Mouse (Mus musculus): ENCODE measurements around the gene Hunk. TPM values are rescaled to one million over a fixed set of nuclear protein-coding genes. Genes with fewer than 3 reads are reported as not detected.

Hunk gene
- polyA plus RNA-seq, 1 experiment = 2.9 TPM

DNA sequence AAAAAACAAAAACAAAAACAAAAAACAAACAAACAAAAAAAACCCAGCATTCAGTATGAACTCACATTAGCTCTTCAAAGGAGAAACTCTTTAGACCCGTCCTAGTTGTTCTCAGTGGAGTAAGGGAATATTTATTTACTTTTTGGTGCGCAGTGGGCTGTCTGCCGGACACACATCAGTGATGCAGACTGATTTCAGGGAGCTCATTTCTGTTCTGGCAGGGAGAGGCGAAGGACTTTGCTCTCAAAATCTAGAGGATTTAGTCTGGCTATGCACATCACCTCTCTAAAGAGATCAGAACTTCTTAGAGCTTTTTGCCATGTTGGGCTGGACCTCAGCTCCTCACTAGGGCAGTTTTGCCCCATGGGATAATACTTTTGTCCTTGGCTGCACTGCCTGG, 2.1 kb downstream of the Hunk start:
- H3K4me3 ChIP-seq (ENCODE audit: control insufficient read depth, insufficient read depth, low read length) = no peak overlapping the region
- WGBS = 84% methylated on average over 4 of the region's 4 CpGs
- H3K27ac ChIP-seq (ENCODE audit: control insufficient read depth, insufficient read depth, low read length) = no peak overlapping the region
- no peak for DNase-seq
- H3K36me3 ChIP-seq (ENCODE audit: control insufficient read depth, insufficient read depth, low read length) = no peaks in the 10 kb centered on the region
- TF ChIP-seq CTCF (IDR thresholded peaks at IDR 0.05; ENCODE audit: borderline replicate concordance, control insufficient read depth, extremely low read depth, insufficient read depth, low read length, poor library complexity) = no peak
- TF ChIP-seq POLR2A (IDR thresholded peaks at IDR 0.05; ENCODE audit: control insufficient read depth, extremely low read depth, insufficient read depth, low read length, poor library complexity) = no peak
- peaks cover 18% of the 10 kb centered on the region for H3K27me3 ChIP-seq (ENCODE audit: control insufficient read depth, insufficient read depth, low read length)
- peaks cover 5% of the 10 kb centered on the region for H3K4me1 ChIP-seq (replicated peaks; ENCODE audit: control insufficient read depth, insufficient read depth, low read length)

DNA sequence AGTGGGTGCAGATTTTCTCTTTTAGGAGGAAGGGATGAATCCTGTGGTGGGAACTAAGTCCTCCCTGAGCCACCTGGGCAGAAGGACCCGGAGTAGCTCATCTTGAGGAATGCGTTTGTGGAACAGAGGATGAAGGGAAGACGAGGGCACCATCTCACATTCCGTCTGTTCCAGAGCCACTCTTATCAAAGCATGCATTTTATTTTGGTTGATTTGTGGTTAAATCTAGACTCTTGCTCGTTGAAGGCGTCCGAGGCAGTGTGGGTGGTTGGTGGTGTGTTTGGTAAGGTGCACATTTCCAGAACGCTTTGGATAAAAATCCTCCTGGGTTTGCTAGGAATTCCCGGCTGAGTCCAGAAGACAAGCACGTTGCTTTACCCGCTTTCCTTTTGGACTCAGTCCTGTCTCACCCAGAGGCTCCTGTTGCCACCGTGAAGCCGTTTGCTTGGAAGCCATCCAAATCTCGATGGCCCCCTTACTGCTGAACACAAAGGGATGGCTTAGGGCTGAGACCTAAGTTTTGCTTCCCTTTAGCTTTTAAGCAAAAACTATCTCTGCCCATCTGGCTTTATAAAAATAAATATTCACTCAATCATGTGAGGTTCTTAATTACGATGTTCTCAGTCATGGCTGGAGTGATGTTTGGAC, 3.4 kb downstream of the Hunk start:
- DNase-seq = no peak
- Histone ChIP-seq H3K27ac (ENCODE audit: control insufficient read depth, insufficient read depth, low read length) (no peak overlapping the region), H3K36me3 (ENCODE audit: control insufficient read depth, insufficient read depth, low read length) (no peaks in the 10 kb centered on the region), H3K4me1 (replicated peaks; ENCODE audit: control insufficient read depth, insufficient read depth, low read length) (peaks cover 5% of the 10 kb centered on the region), H3K27me3 (ENCODE audit: control insufficient read depth, insufficient read depth, low read length) (peaks cover 18% of the 10 kb centered on the region), H3K4me3 (ENCODE audit: control insufficient read depth, insufficient read depth, low read length) (no peak overlapping the region)
- TF ChIP-seq CTCF (IDR thresholded peaks at IDR 0.05; ENCODE audit: borderline replicate concordance, control insufficient read depth, extremely low read depth, insufficient read depth, low read length, poor library complexity) (no peak), POLR2A (IDR thresholded peaks at IDR 0.05; ENCODE audit: control insufficient read depth, extremely low read depth, insufficient read depth, low read length, poor library complexity) (no peak)
- 76% methylated on average over 15 of the region's 15 CpGs for WGBS

DNA sequence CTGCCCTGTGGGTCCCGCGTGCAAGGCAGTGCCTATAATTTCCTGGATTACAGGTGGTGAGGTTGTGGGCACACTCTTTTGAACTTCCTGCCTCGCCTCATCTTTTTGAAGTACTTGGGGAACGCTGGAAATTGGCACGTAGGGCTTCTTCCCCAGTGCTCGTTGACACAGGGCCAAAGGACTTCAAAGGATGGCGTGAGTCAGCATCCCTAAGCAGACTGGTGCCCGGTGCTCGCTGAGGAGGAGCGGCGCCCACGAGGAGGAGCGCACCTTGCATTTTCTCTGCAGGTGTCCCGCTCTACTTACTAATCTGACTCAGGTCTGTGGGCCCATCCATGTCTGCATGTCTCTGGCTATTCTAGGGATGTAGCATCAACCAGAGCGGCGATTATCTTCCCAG, 4.9 kb downstream of the Hunk start:
- Histone ChIP-seq H3K27me3 (ENCODE audit: control insufficient read depth, insufficient read depth, low read length) (peaks cover 9% of the 10 kb centered on the region), H3K4me3 (ENCODE audit: control insufficient read depth, insufficient read depth, low read length) (no peak overlapping the region), H3K4me1 (replicated peaks; ENCODE audit: control insufficient read depth, insufficient read depth, low read length) (peaks cover 5% of the 10 kb centered on the region), H3K27ac (ENCODE audit: control insufficient read depth, insufficient read depth, low read length) (no peak overlapping the region), H3K36me3 (ENCODE audit: control insufficient read depth, insufficient read depth, low read length) (no peaks in the 10 kb centered on the region)
- DNase-seq = no peak
- 37% methylated on average over 16 of the region's 16 CpGs for WGBS
- TF ChIP-seq POLR2A (IDR thresholded peaks at IDR 0.05; ENCODE audit: control insufficient read depth, extremely low read depth, insufficient read depth, low read length, poor library complexity) = no peak
- TF ChIP-seq CTCF (IDR thresholded peaks at IDR 0.05; ENCODE audit: borderline replicate concordance, control insufficient read depth, extremely low read depth, insufficient read depth, low read length, poor library complexity) = no peak

DNA sequence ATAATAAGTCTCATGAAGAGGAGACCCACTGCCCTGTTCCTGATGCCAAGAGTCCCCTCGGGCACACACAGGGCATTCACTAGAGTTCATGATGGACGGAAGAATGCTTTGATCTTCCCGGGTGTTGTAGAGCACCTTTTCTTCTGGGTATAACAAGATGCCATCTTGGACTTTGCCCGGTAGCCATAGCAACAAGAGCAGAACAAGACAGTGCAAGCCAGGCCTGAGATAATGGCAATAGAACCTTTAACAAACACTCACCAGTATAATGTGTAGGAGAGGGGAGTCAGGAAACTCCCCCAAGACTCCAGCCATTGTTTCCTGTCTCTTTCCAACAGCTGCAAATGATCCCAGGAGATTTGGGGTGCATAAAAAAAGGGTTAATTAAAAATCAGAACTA, 8.9 kb downstream of the Hunk start:
- no peaks in the 10 kb centered on the region for H3K36me3 ChIP-seq (ENCODE audit: control insufficient read depth, insufficient read depth, low read length)
- H3K27me3 ChIP-seq (ENCODE audit: control insufficient read depth, insufficient read depth, low read length) = no peaks in the 10 kb centered on the region
- DNase-seq = no peak
- no peak for TF ChIP-seq CTCF (IDR thresholded peaks at IDR 0.05; ENCODE audit: borderline replicate concordance, control insufficient read depth, extremely low read depth, insufficient read depth, low read length, poor library complexity)
- TF ChIP-seq POLR2A (IDR thresholded peaks at IDR 0.05; ENCODE audit: control insufficient read depth, extremely low read depth, insufficient read depth, low read length, poor library complexity) = no peak
- no peak overlapping the region for H3K27ac ChIP-seq (ENCODE audit: control insufficient read depth, insufficient read depth, low read length)
- no peak overlapping the region for H3K4me3 ChIP-seq (ENCODE audit: control insufficient read depth, insufficient read depth, low read length)
- WGBS = 92% methylated on average over 4 of the region's 4 CpGs
- no peaks in the 10 kb centered on the region for H3K4me1 ChIP-seq (replicated peaks; ENCODE audit: control insufficient read depth, insufficient read depth, low read length)

DNA sequence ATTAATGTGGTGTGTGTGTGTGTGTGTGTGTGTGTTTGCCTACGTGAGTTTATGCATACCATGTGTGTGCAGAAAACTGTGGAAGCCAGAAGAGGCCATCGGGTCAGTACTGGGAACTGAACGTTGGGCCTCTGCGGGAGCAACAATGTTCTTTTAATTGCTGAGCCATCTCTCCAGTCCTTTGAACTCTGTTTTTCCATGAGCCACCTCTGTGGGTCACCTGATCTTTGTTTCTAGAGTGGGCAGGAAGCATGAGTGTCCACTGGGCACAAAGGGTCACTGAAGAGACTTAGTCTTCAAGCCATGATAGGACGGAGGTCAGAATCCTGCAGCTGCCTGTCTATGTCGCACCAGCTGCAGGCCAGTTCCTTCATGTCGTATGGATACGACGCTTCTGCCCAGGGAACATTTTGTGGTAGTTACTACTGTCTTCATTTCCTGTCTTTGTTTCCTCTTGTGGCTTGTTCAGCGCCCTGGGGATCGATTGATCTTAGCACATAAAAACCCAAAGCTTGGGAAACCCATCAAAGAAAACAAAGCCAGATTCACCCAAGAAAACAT, 10.3 kb downstream of the Hunk start:
- Histone ChIP-seq H3K4me3 (ENCODE audit: control insufficient read depth, insufficient read depth, low read length) (no peak overlapping the region), H3K27me3 (ENCODE audit: control insufficient read depth, insufficient read depth, low read length) (no peaks in the 10 kb centered on the region), H3K4me1 (replicated peaks; ENCODE audit: control insufficient read depth, insufficient read depth, low read length) (no peaks in the 10 kb centered on the region), H3K27ac (ENCODE audit: control insufficient read depth, insufficient read depth, low read length) (no peak overlapping the region), H3K36me3 (ENCODE audit: control insufficient read depth, insufficient read depth, low read length) (no peaks in the 10 kb centered on the region)
- TF ChIP-seq POLR2A (IDR thresholded peaks at IDR 0.05; ENCODE audit: control insufficient read depth, extremely low read depth, insufficient read depth, low read length, poor library complexity) (no peak), CTCF (IDR thresholded peaks at IDR 0.05; ENCODE audit: borderline replicate concordance, control insufficient read depth, extremely low read depth, insufficient read depth, low read length, poor library complexity) (no peak)
- no peak for DNase-seq
- WGBS = 29% methylated on average over 11 of the region's 11 CpGs

DNA sequence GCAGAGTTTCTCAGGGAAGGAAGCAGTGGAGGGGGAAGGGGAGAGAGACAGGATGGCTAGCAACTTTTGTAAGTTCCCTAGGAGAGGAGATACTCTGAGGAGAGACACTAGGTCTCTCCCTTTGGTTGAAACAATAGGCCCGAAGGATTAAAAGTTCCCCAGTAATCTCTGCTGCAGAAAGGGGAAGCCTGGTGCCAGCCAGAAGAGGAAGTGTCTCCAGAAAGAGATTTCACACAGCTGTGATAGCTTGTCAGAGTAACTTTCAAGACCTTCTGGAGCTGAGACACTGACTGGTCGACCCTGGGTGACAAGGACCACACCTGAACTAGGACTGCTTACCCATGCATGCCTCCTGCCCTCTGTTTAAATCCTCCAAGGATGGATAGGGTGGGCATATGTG, 11.1 kb downstream of the Hunk start:
- DNase-seq = no peak
- Histone ChIP-seq H3K4me1 (replicated peaks; ENCODE audit: control insufficient read depth, insufficient read depth, low read length) (no peaks in the 10 kb centered on the region), H3K27ac (ENCODE audit: control insufficient read depth, insufficient read depth, low read length) (no peak overlapping the region), H3K4me3 (ENCODE audit: control insufficient read depth, insufficient read depth, low read length) (no peak overlapping the region), H3K36me3 (ENCODE audit: control insufficient read depth, insufficient read depth, low read length) (no peaks in the 10 kb centered on the region), H3K27me3 (ENCODE audit: control insufficient read depth, insufficient read depth, low read length) (no peaks in the 10 kb centered on the region)
- WGBS = 0% methylated on average over 2 of the region's 2 CpGs
- no peak for TF ChIP-seq CTCF (IDR thresholded peaks at IDR 0.05; ENCODE audit: borderline replicate concordance, control insufficient read depth, extremely low read depth, insufficient read depth, low read length, poor library complexity)
- no peak for TF ChIP-seq POLR2A (IDR thresholded peaks at IDR 0.05; ENCODE audit: control insufficient read depth, extremely low read depth, insufficient read depth, low read length, poor library complexity)

Measured in thymus, adult 2 months (tissue).